Mouse (Mus musculus) limb, embryonic 12.5 days (tissue): Measurements from ENCODE around the gene Bcap31. TPM values are rescaled to one million over a fixed set of nuclear protein-coding genes. Genes with fewer than 3 reads are reported as not detected.

Source experiments
- polyA plus RNA-seq: library from polyadenylated mRNA; unstranded; fragments of >200 nt; fragmentation: Nextera tagmentation; extraction: Ambion mirVana; gene quantifications from 2 replicates; pipeline ENCODE4 v1.2.1, GENCODE M21; 2016

Bcap31 gene
- polyA plus RNA-seq, 1 experiment from 2014 or later = 154 TPM

Other genes starting within 250 kb of the Bcap31 start
- gene Bgn, start 232.6 kb downstream of the Bcap31 start, polyA plus RNA-seq = 16.7 and 23.4 TPM in 2 replicates
- 0.19 and 0.22 TPM in 2 replicates for gene Atp2b3, start 213.1 kb downstream of the Bcap31 start, polyA plus RNA-seq
- gene Dusp9, start 76.8 kb downstream of the Bcap31 start, polyA plus RNA-seq = 45.7 and 51.6 TPM in 2 replicates
- 18.0 and 19.3 TPM in 2 replicates for gene Pnck, start 56.1 kb downstream of the Bcap31 start, polyA plus RNA-seq
- 7.3 and 7.6 TPM in 2 replicates for gene Slc6a8, start 43.0 kb downstream of the Bcap31 start, polyA plus RNA-seq
- 12.5 and 13.2 TPM in 2 replicates for gene Abcd1, start 422 bp upstream of the Bcap31 start, polyA plus RNA-seq
- gene Plxnb3, start 40.9 kb upstream of the Bcap31 start, polyA plus RNA-seq = 0.21 and 0.22 TPM in 2 replicates
- 9.6 and 12.9 TPM in 2 replicates for gene Srpk3, start 58.2 kb upstream of the Bcap31 start, polyA plus RNA-seq
- 168 and 172 TPM in 2 replicates for gene Idh3g, start 70.7 kb upstream of the Bcap31 start, polyA plus RNA-seq
- gene Ssr4, start 70.9 kb upstream of the Bcap31 start, polyA plus RNA-seq = 136 and 142 TPM in 2 replicates
- gene Pdzd4, start 108.8 kb upstream of the Bcap31 start, polyA plus RNA-seq = 0.87 and 1.4 TPM in 2 replicates
- gene Avpr2, start 175.9 kb upstream of the Bcap31 start, polyA plus RNA-seq = 0.14 and 0.25 TPM in 2 replicates
- gene L1cam, start 179.9 kb upstream of the Bcap31 start, polyA plus RNA-seq = 0.93 and 1.7 TPM in 2 replicates
- gene Arhgap4, start 205.7 kb upstream of the Bcap31 start, polyA plus RNA-seq = 2.7 and 3.7 TPM in 2 replicates
- 158 and 159 TPM in 2 replicates for gene Naa10, start 205.8 kb upstream of the Bcap31 start, polyA plus RNA-seq
- 14.1 and 20.7 TPM in 2 replicates for gene Renbp, start 214.7 kb upstream of the Bcap31 start, polyA plus RNA-seq